Mouse (Mus musculus): ENCODE measurements at regions not wholly inside any gene's neighbourhood (a gene's known extent, or its start where the extent isn't known, plus 50 kb on each side); places are given as distances from the start of the nearest gene placed in this dataset.

GRCm38 (mm10) chr8:89453724-89454123, 409.8 kb upstream of the Sall1 start:
- DNase-seq (ENCODE audit: low spot score in 2 of 2) = no peak

GRCm38 (mm10) chr8:89444466-89444865, 400.5 kb upstream of the Sall1 start:
- no peak for DNase-seq (ENCODE audit: low spot score in 2 of 2)

GRCm38 (mm10) chr8:89439304-89439703, 395.3 kb upstream of the Sall1 start:
- no peak for DNase-seq (ENCODE audit: low spot score in 2 of 2)

- no peak for DNase-seq (ENCODE audit: low spot score in 2 of 2)
Observed at GRCm38 (mm10) chr8:89426969-89427368, 383.0 kb upstream of the Sall1 start.

- DNase-seq (ENCODE audit: low spot score in 2 of 2) = no peak
Observed at GRCm38 (mm10) chr8:89415287-89415686, 371.3 kb upstream of the Sall1 start.

- no peak for DNase-seq (ENCODE audit: low spot score in 2 of 2)
Observed at GRCm38 (mm10) chr8:89412500-89412899, 368.5 kb upstream of the Sall1 start.

- DNase-seq (ENCODE audit: low spot score in 2 of 2) = no peak
Observed at GRCm38 (mm10) chr8:89412046-89412445, 368.1 kb upstream of the Sall1 start.

GRCm38 (mm10) chr8:89406688-89407087, 362.7 kb upstream of the Sall1 start:
- DNase-seq (ENCODE audit: low spot score in 2 of 2) = no peak

- DNase-seq (ENCODE audit: low spot score in 2 of 2) = no peak
Observed at GRCm38 (mm10) chr8:89404287-89404686, 360.3 kb upstream of the Sall1 start.

- DNase-seq (ENCODE audit: low spot score in 2 of 2) = no peak
Observed at GRCm38 (mm10) chr8:89396673-89397072, 352.7 kb upstream of the Sall1 start.

GRCm38 (mm10) chr8:89392749-89393148, 348.8 kb upstream of the Sall1 start:
- DNase-seq (ENCODE audit: low spot score in 2 of 2) = no peak

GRCm38 (mm10) chr8:89388761-89389160, 344.8 kb upstream of the Sall1 start:
- DNase-seq (ENCODE audit: low spot score in 2 of 2) = no peak

GRCm38 (mm10) chr8:89387295-89387694, 343.3 kb upstream of the Sall1 start:
- no peak for DNase-seq (ENCODE audit: low spot score in 2 of 2)

GRCm38 (mm10) chr8:89385028-89385427, 341.1 kb upstream of the Sall1 start:
- DNase-seq (ENCODE audit: low spot score in 2 of 2) = no peak

GRCm38 (mm10) chr8:89383781-89384180, 339.8 kb upstream of the Sall1 start:
- no peak for DNase-seq (ENCODE audit: low spot score in 2 of 2)

GRCm38 (mm10) chr8:89382538-89383380, 338.8 kb upstream of the Sall1 start:
- DNase-seq (ENCODE audit: low spot score in 2 of 2) = no peak

GRCm38 (mm10) chr8:89380436-89380835, 336.5 kb upstream of the Sall1 start:
- DNase-seq (ENCODE audit: low spot score in 2 of 2) = no peak

GRCm38 (mm10) chr8:89372761-89373160, 328.8 kb upstream of the Sall1 start:
- DNase-seq (ENCODE audit: low spot score in 2 of 2) = no peak

- DNase-seq (ENCODE audit: low spot score in 2 of 2) = no peak
Observed at GRCm38 (mm10) chr8:89371773-89372132, 327.8 kb upstream of the Sall1 start.

- no peak for DNase-seq (ENCODE audit: low spot score in 2 of 2)
Observed at GRCm38 (mm10) chr8:89370816-89371772, 327.1 kb upstream of the Sall1 start.

GRCm38 (mm10) chr8:89365430-89365829, 321.5 kb upstream of the Sall1 start:
- no peak for DNase-seq (ENCODE audit: low spot score in 2 of 2)

- DNase-seq (ENCODE audit: low spot score in 2 of 2) = no peak
Observed at GRCm38 (mm10) chr8:89358411-89358810, 314.4 kb upstream of the Sall1 start.

- DNase-seq (ENCODE audit: low spot score in 2 of 2) = no peak
Observed at GRCm38 (mm10) chr8:89345547-89345946, 301.6 kb upstream of the Sall1 start.
